Mouse (Mus musculus) ES-CJ7 (cell line): ENCODE data around the gene Ace.
"Not testable (repeated sequence)": the region's sequence is repeated elsewhere in the genome, so short reads cannot be mapped to it uniquely, and the experiment has no call there.

Experiments
- DNase-seq: peaks from one replicate; pipeline ENCODE4 v3.0.0; 2011; ENCODE audit warnings: low read depth, low spot score

Gene Ace

GRCm38 (mm10) chr11:105989446-105989845 lies 21.7 kb downstream of the Ace start:
- no peak for DNase-seq

GRCm38 (mm10) chr11:105990231-105990630 lies 22.5 kb downstream of the Ace start:
- DNase-seq: no peak

- DNase-seq: no peak
Measured at GRCm38 (mm10) chr11:105994375-105994774, 26.6 kb downstream of the Ace start, which contains the start of gene Ace3. Gene Ace3 (plus strand): TSS chr11:105994675.

- DNase-seq: no peak
Measured at GRCm38 (mm10) chr11:106000062-106000461, 32.3 kb downstream of the Ace start.

- DNase-seq: peak; percentile 60
Measured at GRCm38 (mm10) chr11:106001718-106002117, 34.0 kb downstream of the Ace start.

- DNase-seq: no peak
Measured at GRCm38 (mm10) chr11:106004576-106004975, 36.8 kb downstream of the Ace start.

- no peak for DNase-seq
Measured at GRCm38 (mm10) chr11:106005970-106006369, 38.2 kb downstream of the Ace start.

GRCm38 (mm10) chr11:106007821-106008220 lies 40.1 kb downstream of the Ace start, which contains the start of gene Kcnh6:
Gene Kcnh6 (plus strand): TSS chr11:106008124.
- DNase-seq: peak; percentile 67

GRCm38 (mm10) chr11:106012711-106013110 lies 45.0 kb downstream of the Ace start:
- DNase-seq: no peak

GRCm38 (mm10) chr11:106013556-106014225 lies 45.9 kb downstream of the Ace start:
- no peak for DNase-seq

GRCm38 (mm10) chr11:106016440-106016839 lies 48.7 kb downstream of the Ace start:
- no peak for DNase-seq

GRCm38 (mm10) chr11:106020051-106020763 lies 52.5 kb downstream of the Ace start:
- peak; percentile 77 for DNase-seq

- no peak for DNase-seq
Measured at GRCm38 (mm10) chr11:106025774-106026173, 58.0 kb downstream of the Ace start.

GRCm38 (mm10) chr11:106026465-106027151 lies 58.9 kb downstream of the Ace start:
- DNase-seq: peak; percentile 44

GRCm38 (mm10) chr11:106027607-106028006 lies 59.9 kb downstream of the Ace start:
- no peak for DNase-seq

GRCm38 (mm10) chr11:106032074-106032473 lies 64.3 kb downstream of the Ace start:
- DNase-seq: not testable (repeated sequence)

- no peak for DNase-seq
Measured at GRCm38 (mm10) chr11:106033491-106033919, 65.8 kb downstream of the Ace start.

- no peak for DNase-seq
Measured at GRCm38 (mm10) chr11:106034986-106035385, 67.2 kb downstream of the Ace start.

GRCm38 (mm10) chr11:106036548-106037417 lies 69.0 kb downstream of the Ace start, which contains the start of gene Dcaf7:
Gene Dcaf7 (plus strand): TSS chr11:106036872.
- DNase-seq: peak; percentile 98

GRCm38 (mm10) chr11:106037418-106037751 lies 69.6 kb downstream of the Ace start:
- peak; percentile 90 for DNase-seq
